Mouse (Mus musculus): Measurements from ENCODE around the gene Oit3. TPM values are rescaled to one million over a fixed set of nuclear protein-coding genes. Genes with fewer than 3 reads are reported as not detected.

Oit3 gene
- total RNA-seq, 1 experiment from 2014 or later: 1.4 TPM

GRCm38 (mm10) chr10:59379927-59380326, 61.7 kb downstream of the Oit3 start:
- no peak for ATAC-seq (replicated peaks; ENCODE audit: insufficient number of reproducible peaks, low FRiP score, low TSS enrichment, poor library complexity, severe bottlenecking)

GRCm38 (mm10) chr10:59378728-59379127, 62.9 kb downstream of the Oit3 start:
- no peak for ATAC-seq (replicated peaks; ENCODE audit: insufficient number of reproducible peaks, low FRiP score, low TSS enrichment, poor library complexity, severe bottlenecking)

DNA sequence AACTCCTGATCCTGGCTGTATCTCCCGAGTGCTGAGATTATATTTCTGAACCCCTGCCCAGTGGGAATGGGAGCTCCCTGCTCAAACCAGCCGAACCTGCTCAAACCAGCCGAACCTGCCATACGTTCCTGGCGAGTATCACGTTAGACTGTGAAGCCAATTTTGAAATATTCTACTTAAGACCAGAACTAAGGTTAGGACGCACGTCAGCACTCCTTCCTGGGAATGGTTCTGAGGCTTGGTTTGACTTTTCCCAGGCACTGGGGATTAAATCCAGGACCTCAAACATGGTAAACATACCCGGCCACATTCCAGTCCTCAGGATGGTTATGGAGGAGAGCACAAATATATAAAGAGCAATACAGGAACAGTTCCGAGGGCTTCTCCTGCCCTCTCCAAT, 63.7 kb downstream of the Oit3 start:
- ATAC-seq (replicated peaks; ENCODE audit: insufficient number of reproducible peaks, low FRiP score, low TSS enrichment, poor library complexity, severe bottlenecking): no peak

Other genes with a start within 250 kb of the Oit3 start
- gene Sept10, start 219.9 kb downstream of the Oit3 start, total RNA-seq (2017): 14.7 to 33.3 TPM (median 15.0 TPM) in 3 replicates
- 111 to 129 TPM (median 120 TPM) in 3 replicates for gene Sowahc, start 219.8 kb downstream of the Oit3 start, total RNA-seq (2017)
- 55.0 to 101 TPM (median 84.1 TPM) in 3 replicates for gene P4ha1, start 118.5 kb downstream of the Oit3 start, total RNA-seq (2017)
- 19.9 to 76.6 TPM (median 34.6 TPM) in 3 replicates for gene Gm10273, start 46.1 kb downstream of the Oit3 start, total RNA-seq (2017)
- not detected in 3 replicates for gene Pla2g12b, start 38.1 kb downstream of the Oit3 start, total RNA-seq (2017)
- not detected in 3 replicates for gene Gm10322, start 174.3 kb upstream of the Oit3 start, total RNA-seq (2017)
- gene Mcu, start 174.9 kb upstream of the Oit3 start, total RNA-seq (2017): 14.7 to 23.8 TPM (median 23.2 TPM) in 3 replicates

Data from monocyte, adult 5-6 weeks (primary cell).